Mouse (Mus musculus) E14TG2a.4 (cell line): ENCODE data around the gene Fat3.

Experiments used
- CTCF ChIP-seq: conservative IDR thresholded peaks from 2 replicates; pipeline ENCODE4 v1.5.1; 2014; ENCODE audit warnings: low read length
- POU5F1 ChIP-seq: IDR thresholded peaks from 2 replicates; pipeline ENCODE4 v1.6.1; 2014; ENCODE audit warnings: low read length, borderline replicate concordance

- TF ChIP-seq CTCF (no peak), POU5F1 (no peak)
These were observed 227.0 kb downstream of the Fat3 start for GRCm38 (mm10) chr9:16274130-16274529.
